Mouse (Mus musculus): ENCODE results near the gene Tbc1d8. TPM values are rescaled to one million over a fixed set of nuclear protein-coding genes. Genes with fewer than 3 reads are reported as not detected.

Tbc1d8 gene
- polyA plus RNA-seq, 1 experiment from 2014 or later, result 18.0 TPM

- no peak overlapping the region for H3K4me2 ChIP-seq (replicated peaks; ENCODE audit: low read depth, low read length)
- no peak overlapping the region for H3K27ac ChIP-seq (ENCODE audit: low read length)
- no peak for TF ChIP-seq EP300 (IDR thresholded peaks at IDR 0.05)
- no peaks in the 10 kb centered on the region for H3K4me1 ChIP-seq (ENCODE audit: insufficient read depth, low read depth, low read length)
- no peaks in the 10 kb centered on the region for H3K27me3 ChIP-seq (replicated peaks; ENCODE audit: insufficient read depth, low read length)
- ATAC-seq (no peak), DNase-seq (ENCODE audit: low spot score) (no peak)
- peaks cover 13% of the 10 kb centered on the region; the same call in 1 of the 2 replicates for H3K36me3 ChIP-seq (ENCODE audit: insufficient read depth, low read length)
- WGBS, result 91% methylated on average over 9 of the region's 9 CpGs
- H3K9ac ChIP-seq (replicated peaks; ENCODE audit: low read depth), result no peak overlapping the region
- no peaks in the 10 kb centered on the region for H3K9me3 ChIP-seq (ENCODE audit: low read length)
- H3K4me3 ChIP-seq (ENCODE audit: low read depth, low read length), result no peak overlapping the region
Observed at GRCm38 (mm10) chr1:39381017-39381416, 97.5 kb downstream of the Tbc1d8 start.

DNA sequence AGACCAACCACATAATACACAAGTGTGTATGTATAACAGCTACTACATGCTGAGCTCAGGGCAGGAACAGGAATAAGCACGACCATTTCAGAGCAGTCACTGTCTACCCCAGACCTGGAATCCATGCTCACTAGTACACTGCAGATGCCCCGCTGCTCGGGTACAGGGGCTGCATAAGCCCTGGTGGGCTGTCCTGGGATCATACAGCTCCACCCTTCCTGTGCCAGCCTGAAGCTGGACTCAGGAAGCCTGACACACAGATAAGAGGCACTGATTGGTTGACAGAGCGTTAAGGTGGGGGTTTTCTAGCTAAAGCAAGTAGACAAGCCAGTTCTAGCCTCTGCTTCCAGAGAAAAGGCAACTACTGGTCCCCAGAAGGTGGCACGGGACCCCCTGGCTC is 99.5 kb downstream of the Tbc1d8 start:
- Histone ChIP-seq H3K36me3 (ENCODE audit: insufficient read depth, low read length) (peaks cover 8% of the 10 kb centered on the region; the same call in 1 of the 2 replicates), H3K27ac (ENCODE audit: low read length) (no peak overlapping the region), H3K9ac (replicated peaks; ENCODE audit: low read depth) (no peak overlapping the region), H3K4me2 (replicated peaks; ENCODE audit: low read depth, low read length) (no peak overlapping the region), H3K4me3 (ENCODE audit: low read depth, low read length) (no peak overlapping the region), H3K9me3 (ENCODE audit: low read length) (no peaks in the 10 kb centered on the region), H3K4me1 (ENCODE audit: insufficient read depth, low read depth, low read length) (no peaks in the 10 kb centered on the region), H3K27me3 (replicated peaks; ENCODE audit: insufficient read depth, low read length) (no peaks in the 10 kb centered on the region)
- 44% methylated on average over 5 of the region's 5 CpGs for WGBS
- ATAC-seq, result peak; percentile 85
- no peak for DNase-seq (ENCODE audit: low spot score)
- TF ChIP-seq EP300 (IDR thresholded peaks at IDR 0.05), result peak; percentile 62
- TF ChIP-seq CTCF (IDR thresholded peaks at IDR 0.05), result peak; percentile 14; the same call in 1 of the 2 replicates

DNA sequence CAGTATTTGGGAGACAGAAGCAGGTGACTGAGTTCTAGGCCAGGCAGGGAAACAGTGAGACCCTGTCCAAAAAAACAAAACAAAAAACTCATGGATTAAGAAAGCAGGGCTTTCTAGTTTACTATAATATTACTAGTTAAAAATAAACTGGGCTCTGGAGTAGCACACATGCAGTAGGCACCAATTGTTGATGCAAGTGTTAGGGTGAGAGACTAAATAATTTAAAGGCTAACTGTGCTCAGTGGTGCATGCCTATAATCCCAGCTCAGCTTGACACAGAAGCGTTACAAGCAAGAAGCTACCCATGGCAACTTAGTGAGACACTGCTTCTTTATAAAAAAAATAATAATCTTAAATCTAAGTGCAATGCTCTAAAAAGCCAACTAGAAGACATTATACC is 100.0 kb downstream of the Tbc1d8 start:
- H3K36me3 ChIP-seq (ENCODE audit: insufficient read depth, low read length), result peaks cover 9% of the 10 kb centered on the region; the same call in 1 of the 2 replicates

GRCm38 (mm10) chr1:39376726-39377240 is 101.8 kb downstream of the Tbc1d8 start:
- ATAC-seq (no peak), DNase-seq (ENCODE audit: low spot score) (no peak)
- TF ChIP-seq CTCF (IDR thresholded peaks at IDR 0.05) (no peak), EP300 (IDR thresholded peaks at IDR 0.05) (no peak)
- Histone ChIP-seq H3K9me3 (ENCODE audit: low read length) (no peaks in the 10 kb centered on the region), H3K4me3 (ENCODE audit: low read depth, low read length) (no peak overlapping the region), H3K27ac (ENCODE audit: low read length) (no peak overlapping the region), H3K36me3 (ENCODE audit: insufficient read depth, low read length) (peaks cover 23% of the 10 kb centered on the region; the same call in 1 of the 2 replicates), H3K4me1 (ENCODE audit: insufficient read depth, low read depth, low read length) (no peaks in the 10 kb centered on the region), H3K4me2 (replicated peaks; ENCODE audit: low read depth, low read length) (no peak overlapping the region), H3K27me3 (replicated peaks; ENCODE audit: insufficient read depth, low read length) (no peaks in the 10 kb centered on the region), H3K9ac (replicated peaks; ENCODE audit: low read depth) (no peak overlapping the region)
- WGBS, result 96% methylated on average over 9 of the region's 9 CpGs

More for the DNA sequence above, 100.0 kb downstream of the Tbc1d8 start:
- TF ChIP-seq EP300 (IDR thresholded peaks at IDR 0.05) (no peak), CTCF (IDR thresholded peaks at IDR 0.05) (no peak)
- H3K9ac ChIP-seq (replicated peaks; ENCODE audit: low read depth), result no peak overlapping the region
- no peaks in the 10 kb centered on the region for H3K9me3 ChIP-seq (ENCODE audit: low read length)
- DNase-seq (ENCODE audit: low spot score) (no peak), ATAC-seq (no peak)
- H3K4me1 ChIP-seq (ENCODE audit: insufficient read depth, low read depth, low read length), result no peaks in the 10 kb centered on the region
- no peak overlapping the region for H3K27ac ChIP-seq (ENCODE audit: low read length)
- no peaks in the 10 kb centered on the region for H3K27me3 ChIP-seq (replicated peaks; ENCODE audit: insufficient read depth, low read length)
- WGBS, result 78% methylated on average over 1 of the region's 1 CpGs
- H3K4me3 ChIP-seq (ENCODE audit: low read depth, low read length), result no peak overlapping the region
- no peak overlapping the region for H3K4me2 ChIP-seq (replicated peaks; ENCODE audit: low read depth, low read length)

DNA sequence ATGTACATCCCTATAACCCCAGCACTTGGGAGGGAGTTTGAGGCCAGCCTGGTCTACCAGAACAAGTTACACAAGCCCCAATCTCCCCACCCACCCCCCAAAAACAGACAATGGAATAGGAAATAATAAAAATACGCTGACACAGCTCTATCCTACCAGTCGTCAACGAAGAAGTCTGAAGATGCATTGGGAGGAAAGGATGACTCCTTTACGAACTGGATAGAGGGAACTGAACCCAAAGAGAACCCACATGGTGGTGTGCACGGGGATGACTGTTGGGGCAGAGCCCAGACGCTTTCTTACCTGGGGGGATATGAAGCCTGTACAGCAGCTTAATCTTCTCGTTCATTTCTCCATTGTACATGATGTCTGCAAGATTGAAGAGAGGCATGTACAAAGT is 102.4 kb downstream of the Tbc1d8 start:
- H3K4me3 ChIP-seq (ENCODE audit: low read depth, low read length), result no peak overlapping the region
- no peak overlapping the region for H3K4me2 ChIP-seq (replicated peaks; ENCODE audit: low read depth, low read length)
- H3K9ac ChIP-seq (replicated peaks; ENCODE audit: low read depth), result no peak overlapping the region
- 78% methylated on average over 7 of the region's 7 CpGs for WGBS
- no peak for DNase-seq (ENCODE audit: low spot score)
- H3K27me3 ChIP-seq (replicated peaks; ENCODE audit: insufficient read depth, low read length), result no peaks in the 10 kb centered on the region
- peaks cover 26% of the 10 kb centered on the region for H3K36me3 ChIP-seq (ENCODE audit: insufficient read depth, low read length)
- TF ChIP-seq EP300 (IDR thresholded peaks at IDR 0.05) (no peak), CTCF (IDR thresholded peaks at IDR 0.05) (no peak)
- H3K9me3 ChIP-seq (ENCODE audit: low read length), result no peaks in the 10 kb centered on the region
- H3K4me1 ChIP-seq (ENCODE audit: insufficient read depth, low read depth, low read length), result no peaks in the 10 kb centered on the region
- no peak for ATAC-seq
- H3K27ac ChIP-seq (ENCODE audit: low read length), result no peak overlapping the region

DNA sequence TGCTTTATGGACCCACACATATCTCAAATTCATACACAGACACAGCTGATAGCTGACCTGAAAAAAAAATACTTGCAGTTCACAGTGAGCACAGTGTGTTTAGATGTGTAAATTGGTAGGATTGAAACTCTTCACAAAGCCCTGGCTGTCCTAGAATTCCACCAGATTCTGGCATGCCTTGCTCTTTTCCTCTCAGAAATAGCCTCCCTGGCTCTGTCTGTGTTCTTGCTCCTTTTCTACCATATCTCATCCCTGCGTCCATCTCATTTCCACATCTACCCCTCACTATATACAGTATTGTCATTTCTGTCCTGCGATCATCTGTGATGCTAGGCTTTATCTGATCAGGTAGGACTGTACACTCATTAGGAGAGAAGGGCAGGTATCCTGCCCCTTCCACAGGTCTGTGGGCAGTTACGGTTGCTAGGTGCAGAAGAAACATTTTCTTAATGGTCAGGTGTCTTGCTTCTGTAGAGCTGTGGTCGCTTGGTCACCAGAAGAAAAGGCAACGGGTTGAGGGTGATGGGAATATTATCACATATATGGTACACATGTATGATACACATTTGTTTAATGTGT is 104.2 kb downstream of the Tbc1d8 start:
- no peak for DNase-seq (ENCODE audit: low spot score)
- H3K4me2 ChIP-seq (replicated peaks; ENCODE audit: low read depth, low read length), result no peak overlapping the region
- 75% methylated on average over 5 of the region's 5 CpGs for WGBS
- H3K36me3 ChIP-seq (ENCODE audit: insufficient read depth, low read length), result peaks cover 35% of the 10 kb centered on the region
- H3K4me1 ChIP-seq (ENCODE audit: insufficient read depth, low read depth, low read length), result peaks cover under 1% of the 10 kb centered on the region
- H3K27ac ChIP-seq (ENCODE audit: low read length), result no peak overlapping the region
- H3K27me3 ChIP-seq (replicated peaks; ENCODE audit: insufficient read depth, low read length), result no peaks in the 10 kb centered on the region
- no peak overlapping the region for H3K9ac ChIP-seq (replicated peaks; ENCODE audit: low read depth)
- H3K9me3 ChIP-seq (ENCODE audit: low read length), result no peaks in the 10 kb centered on the region
- no peak overlapping the region for H3K4me3 ChIP-seq (ENCODE audit: low read depth, low read length)
- ATAC-seq, result no peak
- TF ChIP-seq CTCF (IDR thresholded peaks at IDR 0.05), result no peak
- no peak for TF ChIP-seq EP300 (IDR thresholded peaks at IDR 0.05)
